Mouse (Mus musculus) embryonic stem cell, embryonic (primary cell): Measurements from ENCODE around the gene Cd180.
"Not testable (repeated sequence)": the region's sequence is repeated elsewhere in the genome, so short reads cannot be mapped to it uniquely, and the experiment has no call there.

Experiments
- CTCF ChIA-PET, 4 experiments: fragments of 300-600 bp in 2 of 4; fragments of 350-600 bp in 2 of 4; sonication (Branson Sonifier 250); formaldehyde crosslinking; loops; one replicate each; lab custom pipeline; 2022; ENCODE audit warnings: inconsistent platforms in 2 of 4; lab: Charles Lee
- POLR2A ChIA-PET, 4 experiments: fragments of 300-600 bp in 2 of 4; fragments of 350-600 bp in 2 of 4; sonication (Branson Sonifier 250); formaldehyde crosslinking; loops; one replicate each; lab custom pipeline; 2022; ENCODE audit warnings: antibody characterized with exemption in 4 of 4, inconsistent platforms in 1 of 4; lab: Charles Lee

The Cd180 gene

GRCm38 (mm10) chr13:102667842-102668241 is 25.5 kb upstream of the Cd180 start:
- CTCF ChIA-PET = no interaction called here
- POLR2A ChIA-PET = interaction anchor here in 1 of 4 experiments (0.9 to 1.2 kb wide), 2 partner anchors 31 to 1070 kb away, joined by 3 read pairs; no protein-coding TSS in a partner anchor

- CTCF ChIA-PET = interaction anchor here in 1 of 4 experiments (0.8 kb wide), 1 partner anchor 23 kb away, joined by 3 read pairs; no protein-coding TSS in a partner anchor
- POLR2A ChIA-PET = interaction anchor here in 3 of 4 experiments (0.6 to 2.6 kb wide), 8 partner anchors 13 to 1907 kb away, joined by 3 to 27 read pairs (median 6); partner anchors contain the start of gene Pik3r1 (in 1 of the 3)
Measured at GRCm38 (mm10) chr13:102668933-102669332, 24.4 kb upstream of the Cd180 start.

- ChIA-PET POLR2A (interaction anchor here in 3 of 4 experiments (0.6 to 2.6 kb wide), 9 partner anchors 14 to 1908 kb away, joined by 3 to 27 read pairs (median 4); partner anchors contain the start of gene Pik3r1 (in 1 of the 3)), CTCF (interaction anchor here in 1 of 4 experiments (0.5 to 0.8 kb wide), 2 partner anchors 24 to 247 kb away, joined by 3 read pairs; no protein-coding TSS in a partner anchor)
Measured at GRCm38 (mm10) chr13:102669522-102670256, 23.7 kb upstream of the Cd180 start.

- POLR2A ChIA-PET = interaction anchor here in 3 of 4 experiments (0.6 to 2.6 kb wide), 6 partner anchors 15 to 922 kb away, joined by 3 to 27 read pairs (median 6); partner anchors contain the start of gene Pik3r1 (in 1 of the 3)
- CTCF ChIA-PET = no interaction called here
Measured at GRCm38 (mm10) chr13:102670503-102670902, 22.9 kb upstream of the Cd180 start.

GRCm38 (mm10) chr13:102674083-102674482 is 19.3 kb upstream of the Cd180 start:
- ChIA-PET CTCF (interaction anchor here in 2 of 4 experiments (0.8 to 1.0 kb wide), 2 partner anchors 8 to 258 kb away, joined by 3 to 4 read pairs; no protein-coding TSS in a partner anchor), POLR2A (no interaction called here)

GRCm38 (mm10) chr13:102677602-102678001 is 15.8 kb upstream of the Cd180 start:
- CTCF ChIA-PET = interaction anchor here in 2 of 4 experiments (0.6 to 1.7 kb wide), 2 partner anchors 17 to 432 kb away, joined by 3 read pairs; no protein-coding TSS in a partner anchor
- POLR2A ChIA-PET = not testable (repeated sequence)

GRCm38 (mm10) chr13:102678482-102678881 is 14.9 kb upstream of the Cd180 start:
- POLR2A ChIA-PET = interaction anchor here in 2 of 4 experiments (0.6 to 1.1 kb wide), 3 partner anchors 12 to 415 kb away, joined by 3 read pairs; no protein-coding TSS in a partner anchor
- CTCF ChIA-PET = interaction anchor here (0.6 to 1.9 kb wide), 10 partner anchors 18 to 431 kb away, joined by 3 to 10 read pairs (median 3); no protein-coding TSS in a partner anchor

GRCm38 (mm10) chr13:102684890-102685289 is 8.5 kb upstream of the Cd180 start:
- ChIA-PET POLR2A (interaction anchor here in 1 of 4 experiments (0.7 to 0.8 kb wide), 2 partner anchors 10 to 29 kb away, joined by 3 read pairs; no protein-coding TSS in a partner anchor), CTCF (interaction anchor here in 2 of 4 experiments (0.6 to 1.4 kb wide), 3 partner anchors 15 to 82 kb away, joined by 3 to 5 read pairs (median 3); no protein-coding TSS in a partner anchor)

GRCm38 (mm10) chr13:102688121-102688520 is 5.2 kb upstream of the Cd180 start:
- CTCF ChIA-PET = no interaction called here

GRCm38 (mm10) chr13:102689201-102690090 is 3.9 kb upstream of the Cd180 start:
- ChIA-PET CTCF (no interaction called here), POLR2A (interaction anchor here in 1 of 4 experiments (0.9 to 1.5 kb wide), 4 partner anchors 8 to 408 kb away, joined by 3 read pairs; no protein-coding TSS in a partner anchor)

More at GRCm38 (mm10) chr13:102688121-102688520, 5.2 kb upstream of the Cd180 start:
- POLR2A ChIA-PET = no interaction called here

- POLR2A ChIA-PET = interaction anchor here in 1 of 4 experiments (0.9 to 1.5 kb wide), 4 partner anchors 7 to 407 kb away, joined by 3 read pairs; no protein-coding TSS in a partner anchor
- CTCF ChIA-PET = no interaction called here
Measured at GRCm38 (mm10) chr13:102690184-102690583, 3.2 kb upstream of the Cd180 start.

GRCm38 (mm10) chr13:102691408-102692150 is 1.8 kb upstream of the Cd180 start:
- ChIA-PET POLR2A (interaction anchor here in 1 of 4 experiments (1.4 to 1.8 kb wide), 2 partner anchors 7 to 45 kb away, joined by 3 to 4 read pairs; no protein-coding TSS in a partner anchor), CTCF (no interaction called here)

- ChIA-PET CTCF (interaction anchor here in 3 of 4 experiments (0.5 to 2.4 kb wide), 4 partner anchors 40 to 440 kb away, joined by 3 to 7 read pairs (median 4); no protein-coding TSS in a partner anchor), POLR2A (interaction anchor here in 1 of 4 experiments (2.5 kb wide), 1 partner anchor 15 kb away, joined by 11 read pairs; no protein-coding TSS in a partner anchor)
Measured at GRCm38 (mm10) chr13:102694154-102694553, 796 bp downstream of the Cd180 start.

- ChIA-PET CTCF (interaction anchor here in 1 of 4 experiments (2.4 kb wide), 1 partner anchor 49 kb away, joined by 7 read pairs; no protein-coding TSS in a partner anchor), POLR2A (interaction anchor here in 1 of 4 experiments (0.7 to 2.5 kb wide), 2 partner anchors 11 to 13 kb away, joined by 3 to 11 read pairs; no protein-coding TSS in a partner anchor)
Measured at GRCm38 (mm10) chr13:102695121-102695905, 2.0 kb downstream of the Cd180 start.

- CTCF ChIA-PET = interaction anchor here in 3 of 4 experiments (0.6 to 1.3 kb wide), 4 partner anchors 11 to 198 kb away, joined by 3 to 5 read pairs (median 3); no protein-coding TSS in a partner anchor
Measured at GRCm38 (mm10) chr13:102698335-102698734, 5.0 kb downstream of the Cd180 start.

More at GRCm38 (mm10) chr13:102698335-102698734, 5.0 kb downstream of the Cd180 start:
- POLR2A ChIA-PET = interaction anchor here in 3 of 4 experiments (0.6 to 4.3 kb wide), 10 partner anchors 8 to 197 kb away, joined by 3 to 21 read pairs (median 3); no protein-coding TSS in a partner anchor
